Mouse (Mus musculus) forelimb bud, embryonic 11.5 days (tissue): Measurements from ENCODE around the gene Mtus2.

Experiments
- DNase-seq: peaks from one replicate; pipeline ENCODE4 v3.0.0-alpha.2; 2012; ENCODE audit warnings: low read depth, low spot score

Gene Mtus2

DNA sequence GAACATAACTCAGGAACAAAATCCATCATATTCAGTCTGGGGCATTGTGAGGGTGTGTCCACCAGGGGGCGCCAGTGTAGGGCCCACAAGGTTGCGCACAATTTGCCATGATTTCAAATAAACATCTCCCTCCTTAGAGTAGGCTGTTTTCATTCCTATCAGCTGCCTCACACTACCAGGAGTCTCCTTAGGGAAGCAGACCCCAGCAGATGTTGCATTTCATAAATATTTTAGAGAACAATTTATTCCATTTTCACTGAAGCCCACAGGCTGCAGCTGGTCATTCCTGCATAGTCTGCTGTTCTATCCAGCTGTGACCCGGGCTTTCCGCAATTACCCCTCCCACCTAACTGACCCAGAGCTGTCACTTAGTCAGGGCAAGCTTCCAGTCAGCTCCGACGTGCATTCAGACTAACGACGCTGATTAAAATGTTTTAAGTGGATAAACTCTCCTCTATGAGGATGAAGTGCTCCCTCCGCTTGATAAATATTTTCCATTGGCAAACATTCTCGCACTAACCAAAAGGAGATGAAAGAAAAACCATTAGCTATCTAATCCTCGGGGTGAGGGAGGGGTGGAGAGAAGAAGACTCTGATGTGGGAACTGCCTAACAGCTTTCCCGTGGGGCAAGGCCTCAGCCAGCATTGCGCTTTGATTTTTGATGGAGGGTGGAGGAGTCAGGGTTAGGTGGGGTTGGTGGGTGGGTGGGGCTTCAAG is 223.6 kb downstream of the Mtus2 start:
- peak; percentile 12 for DNase-seq

- no peak for DNase-seq
Measured at GRCm38 (mm10) chr5:148181308-148181630, 224.1 kb downstream of the Mtus2 start.

GRCm38 (mm10) chr5:148181901-148182300 is 224.8 kb downstream of the Mtus2 start:
- DNase-seq, result no peak

- no peak for DNase-seq
Measured at GRCm38 (mm10) chr5:148185898-148186297, 228.8 kb downstream of the Mtus2 start.

DNA sequence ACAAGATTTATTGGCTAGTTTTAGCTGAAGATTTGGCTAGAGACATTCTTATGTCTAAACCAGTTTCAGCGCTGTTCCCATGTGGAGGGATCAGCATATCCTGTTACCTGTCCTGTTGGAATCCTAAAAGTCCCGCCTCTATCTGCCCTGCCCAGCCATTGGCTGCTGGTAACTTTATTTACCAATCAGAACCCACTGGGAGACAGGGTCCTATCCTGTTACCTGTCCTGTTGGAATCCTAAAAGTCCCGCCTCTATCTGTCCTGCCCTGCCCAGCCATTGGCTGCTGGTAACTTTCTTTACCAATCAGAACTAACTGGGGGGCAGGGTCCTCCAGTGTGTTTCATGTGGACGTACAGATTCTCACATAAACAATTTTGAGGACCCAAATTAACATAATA is 234.3 kb downstream of the Mtus2 start:
- DNase-seq, result no peak

DNA sequence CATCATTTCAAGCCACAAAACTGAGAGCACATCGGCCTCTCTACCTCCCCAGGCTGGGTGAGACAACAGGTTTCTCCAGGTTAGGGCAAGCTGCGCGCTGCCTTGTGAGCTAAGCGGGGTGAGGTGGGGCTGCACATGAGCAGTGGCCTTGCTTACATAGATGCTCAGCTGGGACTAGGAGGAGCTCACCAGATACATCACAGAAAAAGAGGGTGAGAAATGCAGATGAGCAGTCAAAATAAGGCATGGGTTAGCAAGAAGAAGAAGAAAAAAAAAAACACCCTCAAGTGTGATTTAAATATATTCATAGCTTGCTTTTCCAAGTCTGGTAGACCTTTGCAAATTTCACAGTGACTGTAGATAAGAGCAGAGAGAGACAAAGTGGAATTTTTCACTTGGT is 254.7 kb downstream of the Mtus2 start:
- no peak for DNase-seq

DNA sequence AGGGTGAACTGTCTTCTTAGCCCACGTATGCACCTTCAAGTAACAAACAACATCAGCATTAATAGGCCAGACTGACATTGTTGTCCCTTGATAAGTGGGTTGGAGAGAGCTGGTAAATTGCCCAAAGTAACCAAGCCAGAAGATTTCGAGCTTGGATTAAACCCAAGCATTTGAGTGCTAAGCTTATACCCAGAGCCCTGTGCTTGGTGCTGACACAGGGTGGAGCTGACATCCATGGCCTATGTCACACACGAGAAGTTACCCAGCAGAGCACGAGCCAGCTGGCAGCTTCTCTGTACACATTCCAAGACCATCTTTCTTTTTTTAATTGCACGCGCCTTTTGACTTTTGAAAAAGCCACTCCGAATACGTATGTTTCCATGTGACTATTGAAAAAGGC is 259.7 kb downstream of the Mtus2 start:
- DNase-seq, result no peak

GRCm38 (mm10) chr5:148222898-148223297 is 265.8 kb downstream of the Mtus2 start:
- no peak for DNase-seq

DNA sequence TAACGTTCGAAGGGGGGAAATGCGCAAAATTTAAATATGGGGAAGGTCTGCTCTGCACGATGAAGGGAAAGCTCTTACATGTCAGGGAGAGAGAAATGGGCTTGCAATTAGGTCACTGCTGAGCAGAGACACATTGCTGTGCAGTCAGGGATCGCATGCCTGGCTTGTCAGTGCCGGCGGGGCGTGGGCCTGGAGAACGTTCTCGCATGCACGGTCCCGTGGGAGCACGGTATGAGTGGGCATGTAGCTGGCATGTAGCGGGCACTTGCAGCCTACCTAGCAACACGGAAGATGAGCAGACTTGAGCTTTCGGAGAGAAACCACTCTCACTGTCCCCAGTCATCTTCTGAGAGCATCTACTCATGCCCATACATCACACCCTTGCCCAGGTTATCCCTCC is 266.9 kb downstream of the Mtus2 start:
- DNase-seq, result no peak

- no peak for DNase-seq
Measured at GRCm38 (mm10) chr5:148233714-148234113, 276.6 kb downstream of the Mtus2 start.

- DNase-seq, result no peak
Measured at GRCm38 (mm10) chr5:148236616-148237015, 279.5 kb downstream of the Mtus2 start.

GRCm38 (mm10) chr5:148239067-148239466 is 281.9 kb downstream of the Mtus2 start:
- DNase-seq, result peak; percentile 64

- no peak for DNase-seq
Measured at GRCm38 (mm10) chr5:148239757-148240156, 282.6 kb downstream of the Mtus2 start.

DNA sequence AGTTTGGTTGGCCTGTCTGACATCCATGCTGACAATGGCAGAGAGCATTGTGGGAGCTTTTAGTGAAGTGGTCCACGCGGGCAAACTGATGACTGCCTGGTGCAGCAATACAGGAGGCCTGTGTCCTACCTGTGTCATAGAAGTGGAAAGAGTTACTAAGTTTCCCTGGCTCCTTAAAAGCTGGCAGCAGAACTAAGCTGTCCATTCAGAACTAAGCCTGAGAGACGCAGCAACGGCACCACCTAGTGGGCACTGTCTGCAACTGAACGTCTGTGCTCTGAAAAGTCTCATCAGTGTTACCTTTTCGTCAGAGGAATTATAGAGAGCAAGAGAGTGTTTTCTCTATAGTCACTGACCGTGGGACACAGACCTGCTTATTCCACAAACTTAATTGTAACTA is 284.8 kb downstream of the Mtus2 start:
- peak; percentile 72 for DNase-seq

- no peak for DNase-seq
Measured at GRCm38 (mm10) chr5:148244471-148244870, 287.4 kb downstream of the Mtus2 start.

DNA sequence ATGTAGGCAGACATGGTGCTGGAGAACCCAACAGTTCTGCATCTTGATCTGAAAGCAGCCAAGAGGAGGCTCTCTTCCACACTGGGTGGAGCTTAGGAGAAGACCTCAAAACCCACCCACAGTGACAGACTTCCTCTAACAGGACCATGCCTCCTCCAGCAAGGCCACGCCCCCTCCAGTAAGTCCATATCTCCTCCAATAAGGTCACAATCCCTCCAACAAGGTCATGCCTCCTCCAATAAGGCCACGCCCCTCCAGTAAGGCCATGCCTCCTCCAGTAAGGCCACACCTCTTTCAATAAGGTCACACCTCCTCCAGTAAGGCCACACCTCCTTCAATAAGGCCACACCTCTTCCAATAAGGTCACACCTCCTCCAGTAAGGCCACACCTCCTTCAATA is 288.3 kb downstream of the Mtus2 start:
- DNase-seq, result no peak

GRCm38 (mm10) chr5:148248236-148248635 is 291.1 kb downstream of the Mtus2 start:
- DNase-seq, result peak; percentile 27

DNA sequence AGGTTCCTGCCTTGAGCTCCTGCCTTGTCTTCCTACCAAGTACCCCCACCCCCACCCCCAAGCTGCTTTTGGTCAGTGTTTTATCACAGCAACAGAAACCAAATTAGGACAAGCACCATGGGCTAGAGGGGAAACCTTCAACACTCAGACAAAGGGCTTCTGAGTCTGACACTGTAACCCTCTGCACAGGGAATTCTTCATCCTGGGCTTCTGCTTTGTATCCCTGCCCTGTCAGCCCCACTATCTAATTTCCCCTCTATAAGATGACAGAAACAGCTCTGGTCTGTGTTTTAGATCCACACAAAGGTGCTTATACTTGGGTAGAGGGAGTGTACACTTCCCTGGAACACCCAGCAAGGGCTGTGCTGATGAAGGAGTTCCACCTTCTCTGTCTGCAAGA is 294.7 kb downstream of the Mtus2 start:
- DNase-seq, result no peak

DNA sequence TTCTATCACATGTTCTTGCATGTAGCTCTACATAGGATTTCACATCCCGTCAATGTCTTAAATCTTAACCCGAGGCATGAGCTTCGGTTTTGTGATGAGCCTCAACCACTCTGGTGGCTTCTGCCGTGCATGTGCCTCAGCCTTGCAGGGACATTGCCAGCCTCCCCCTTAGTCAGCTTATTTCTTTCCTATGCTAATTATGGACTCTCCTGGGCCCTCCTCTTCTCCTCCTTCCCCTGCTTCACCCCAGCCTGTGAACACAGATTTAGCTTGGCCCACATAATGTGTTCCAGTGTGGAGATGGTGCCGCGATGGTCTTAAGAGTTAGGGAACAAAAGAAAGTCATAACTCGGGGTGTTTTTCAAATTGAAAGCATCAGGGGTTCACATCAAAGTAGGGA is 304.9 kb downstream of the Mtus2 start:
- no peak for DNase-seq

- DNase-seq, result peak; percentile 25
Measured at GRCm38 (mm10) chr5:148264819-148265707, 307.9 kb downstream of the Mtus2 start.

DNA sequence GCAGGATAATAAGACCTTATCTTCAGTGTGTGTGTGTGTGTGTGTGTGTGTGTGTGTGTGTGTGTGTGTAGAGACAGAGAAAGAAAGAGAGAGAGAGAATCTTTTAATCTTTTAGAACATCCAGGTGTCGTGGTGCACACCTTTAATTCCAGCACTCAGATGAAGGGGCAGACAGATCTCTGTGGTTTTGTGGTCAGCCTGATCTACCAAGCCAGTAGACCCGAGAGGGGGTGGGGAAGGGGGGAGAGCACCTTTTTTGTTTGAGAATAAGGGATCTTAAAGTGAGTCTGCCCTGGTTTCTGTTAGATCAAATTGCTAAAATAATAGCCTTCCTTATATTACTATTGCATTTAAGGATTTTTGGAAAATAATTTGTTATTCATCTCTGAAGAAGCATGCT is 309.7 kb downstream of the Mtus2 start:
- no peak for DNase-seq

DNA sequence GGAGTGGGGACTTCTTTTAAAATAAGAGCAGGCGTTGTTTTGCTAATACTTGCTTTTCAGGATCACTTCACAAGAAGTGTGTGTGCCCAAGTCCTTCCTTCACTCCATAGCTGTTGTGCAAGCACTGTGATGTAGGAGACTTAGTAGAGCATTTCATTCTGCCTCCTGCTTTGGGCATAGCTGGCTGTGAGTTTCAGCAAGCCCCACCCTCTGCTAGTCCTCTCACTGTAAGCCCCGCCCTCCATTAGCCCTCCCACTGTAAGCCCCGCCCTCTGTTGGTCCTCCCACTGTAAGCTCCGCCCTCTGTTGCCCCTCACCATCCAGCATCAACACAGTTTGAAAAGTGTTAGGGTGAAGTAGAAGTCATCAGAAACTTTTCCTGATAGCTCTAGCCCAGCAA is 310.3 kb downstream of the Mtus2 start:
- DNase-seq, result no peak

DNA sequence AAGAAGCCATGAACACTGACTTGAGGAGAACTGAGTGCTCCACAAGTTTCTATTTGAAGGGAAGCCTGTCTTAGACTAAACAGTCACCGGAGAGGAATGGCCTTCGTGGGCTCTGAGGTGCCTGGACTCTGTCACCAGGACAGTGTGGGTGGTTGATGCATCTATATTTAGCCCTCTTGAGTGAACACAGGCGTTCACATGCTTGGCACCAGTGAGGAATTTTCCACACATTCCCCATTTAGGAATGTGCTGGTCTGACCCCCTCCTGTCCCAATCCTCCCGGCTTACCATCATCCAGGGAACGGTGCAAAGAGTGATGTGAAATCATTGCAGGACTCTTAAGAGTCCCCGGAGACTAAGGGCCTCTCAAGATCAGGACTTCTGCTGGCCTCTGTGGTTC is 314.9 kb downstream of the Mtus2 start:
- no peak for DNase-seq
